Mouse (Mus musculus) erythroblast, embryonic 14.5 days (primary cell): Measurements from ENCODE around the gene Nup210.

Source experiments
- GATA1 ChIP-seq: IDR thresholded peaks from 2 replicates; pipeline ENCODE4 v1.6.1; 2012; ENCODE audit warnings: low read length, inconsistent platforms, mixed read lengths
- TAL1 ChIP-seq: IDR thresholded peaks from 3 replicates; pipeline ENCODE4 v1.6.1; 2012; ENCODE audit warnings: low read length, inconsistent platforms, mixed read lengths

DNA sequence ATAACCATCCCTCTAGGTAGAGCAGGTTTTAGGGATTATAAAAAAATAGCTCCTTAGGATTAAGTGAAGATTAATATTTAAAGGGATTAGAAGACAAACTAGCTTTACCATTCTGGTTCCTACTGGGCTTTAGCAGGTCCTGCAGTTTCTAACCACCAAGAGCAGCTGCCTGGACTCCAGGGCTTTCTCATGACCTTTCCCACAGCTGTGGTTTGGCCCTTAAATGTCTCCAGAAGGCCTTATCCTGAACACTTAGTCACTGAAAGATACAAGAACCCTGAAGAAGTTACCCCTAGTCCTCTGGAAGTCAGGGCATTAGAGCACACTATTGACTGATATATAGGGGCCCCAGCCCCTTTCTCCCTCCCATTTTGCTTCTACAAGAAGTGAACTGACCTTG is 7.1 kb downstream of the Nup210 start:
- TF ChIP-seq GATA1 (no peak), TAL1 (no peak)
